Mouse (Mus musculus) liver, embryonic 11.5 days (tissue): ENCODE data around the gene Dact3. TPM values are rescaled to one million over a fixed set of nuclear protein-coding genes. Genes with fewer than 3 reads are reported as not detected.
A peak's percentile ranks its signal among the peaks of the same experiment; 100 is the strongest.

Experiments
- ATAC-seq: fragments of 200-750 bp; cut with Nextera tagmentation; replicated peaks from 2 replicates; pipeline ENCODE4 v1.8.0; 2017; ENCODE audit warnings: moderate number of reproducible peaks, mild to moderate bottlenecking, moderate TSS enrichment, moderate library complexity; ENCODE audit not compliant: low FRiP score
- DNase-seq: peaks from one replicate; pipeline ENCODE4 v3.0.0-alpha.2; 2017; ENCODE audit warnings: low spot score
- H3K27ac ChIP-seq: fragments of 300-500 bp; sonication (generic); 2 replicates; pipeline ENCODE4 v1.5.1; 2014; ENCODE audit warnings: mild to moderate bottlenecking, low read depth, low read length, control low read depth
- H3K27me3 ChIP-seq: fragments of 300-500 bp; sonication (generic); replicated peaks from 2 replicates; pipeline ENCODE4 v1.6.1; 2014; ENCODE audit warnings: low read length, mixed read lengths; ENCODE audit not compliant: control insufficient read depth, insufficient read depth
- H3K36me3 ChIP-seq: fragments of 300-500 bp; sonication (generic); 2 replicates; pipeline ENCODE4 v1.6.1; 2014; ENCODE audit warnings: mild to moderate bottlenecking, low read length, moderate library complexity, mixed read lengths; ENCODE audit not compliant: control insufficient read depth, insufficient read depth
- H3K4me1 ChIP-seq: fragments of 300-500 bp; sonication (generic); replicated peaks from 2 replicates; pipeline ENCODE4 v1.6.1; 2014; ENCODE audit warnings: low read length, mixed read lengths; ENCODE audit not compliant: control insufficient read depth, insufficient read depth
- H3K4me2 ChIP-seq: fragments of 300-500 bp; sonication (generic); 2 replicates; pipeline ENCODE4 v1.6.1; 2014; ENCODE audit warnings: mild to moderate bottlenecking, control low read depth, moderate library complexity
- H3K4me3 ChIP-seq: fragments of 300-500 bp; sonication (generic); 2 replicates; pipeline ENCODE4 v1.5.1; 2014; ENCODE audit warnings: low read depth, low read length, control low read depth
- H3K9ac ChIP-seq: fragments of 300-500 bp; sonication (generic); 2 replicates; pipeline ENCODE4 v1.6.1; 2014; ENCODE audit warnings: low read depth, low read length, control low read depth
- H3K9me3 ChIP-seq: fragments of 300-500 bp; sonication (generic); 2 replicates; pipeline ENCODE4 v1.6.1; 2016; ENCODE audit warnings: low read length, inconsistent platforms, mixed read lengths; ENCODE audit not compliant: control insufficient read depth
- WGBS: fragments of 180-500 bp; shearing (Covaris S2); extraction: QIAGEN DNeasy Blood & Tissue Kit; methylation state at CpG from one replicate; pipeline ENCODE4 v1.1.7; 2014; 5-methylcytosine and 5-hydroxymethylcytosine counted together
- polyA plus RNA-seq: library from polyadenylated mRNA; unstranded; fragments of >200 nt; fragmentation: Nextera tagmentation; extraction: Ambion mirVana; gene quantifications from 2 replicates; pipeline ENCODE4 v1.2.1, GENCODE M21; 2014

Gene Dact3
- polyA plus RNA-seq, 1 experiment from 2014 or later = 2.5 TPM

GRCm38 (mm10) chr7:16872478-16872877 lies 2.6 kb upstream of the Dact3 start:
- Histone ChIP-seq H3K4me1 (peaks cover 18% of the 10 kb centered on the region), H3K4me2 (no peak overlapping the region), H3K9me3 (no peaks in the 10 kb centered on the region), H3K27ac (no peak overlapping the region), H3K4me3 (no peak overlapping the region), H3K9ac (no peak overlapping the region), H3K36me3 (no peaks in the 10 kb centered on the region), H3K27me3 (peaks cover 12% of the 10 kb centered on the region)
- DNase-seq (no peak), ATAC-seq (no peak)
- 90% methylated on average over 9 of the region's 9 CpGs for WGBS

- H3K36me3 ChIP-seq = no peaks in the 10 kb centered on the region
- H3K4me3 ChIP-seq = no peak overlapping the region
- no peak overlapping the region for H3K9ac ChIP-seq
- ATAC-seq (no peak), DNase-seq (no peak)
- peaks cover 18% of the 10 kb centered on the region for H3K4me1 ChIP-seq
- H3K4me2 ChIP-seq = no peak overlapping the region
- no peak overlapping the region for H3K27ac ChIP-seq
- 84% methylated on average over 4 of the region's 4 CpGs for WGBS
- no peaks in the 10 kb centered on the region for H3K9me3 ChIP-seq
- H3K27me3 ChIP-seq = peaks cover 12% of the 10 kb centered on the region
Observed at GRCm38 (mm10) chr7:16873392-16873791, 1.7 kb upstream of the Dact3 start.

- H3K4me1 ChIP-seq = peaks cover 18% of the 10 kb centered on the region
- H3K4me3 ChIP-seq = peak overlapping the region; percentile 41
- WGBS = 4% methylated on average over 17 of the region's 17 CpGs
- H3K27ac ChIP-seq = peak overlapping the region; percentile 51
- H3K9ac ChIP-seq = peak overlapping the region; percentile 34; the same call in 1 of the 2 replicates
- peak overlapping the region; percentile 87 for H3K4me2 ChIP-seq
- peaks cover 12% of the 10 kb centered on the region for H3K27me3 ChIP-seq
- ATAC-seq = no peak
- no peaks in the 10 kb centered on the region for H3K9me3 ChIP-seq
- DNase-seq = peak; percentile 63
- H3K36me3 ChIP-seq = 0 out of 2 replicates have a peak, but pooled peaks cover 3% of the 10 kb centered on the region
Observed at GRCm38 (mm10) chr7:16874190-16874589, 927 bp upstream of the Dact3 start.

GRCm38 (mm10) chr7:16874756-16875309 lies 284 bp upstream of the Dact3 start:
- Histone ChIP-seq H3K27me3 (peaks cover 12% of the 10 kb centered on the region), H3K36me3 (0 out of 2 replicates have a peak, but pooled peaks cover 3% of the 10 kb centered on the region), H3K4me1 (peaks cover 18% of the 10 kb centered on the region), H3K9ac (peak overlapping the region; percentile 34; the same call in 1 of the 2 replicates), H3K4me3 (peak overlapping the region; percentile 69), H3K4me2 (peak overlapping the region; percentile 98), H3K27ac (peak overlapping the region; percentile 51), H3K9me3 (no peaks in the 10 kb centered on the region)
- DNase-seq (peak; percentile 100), ATAC-seq (peak; percentile 98)
- WGBS = under 1% methylated on average over 33 of the region's 33 CpGs

GRCm38 (mm10) chr7:16875326-16875725 lies 209 bp downstream of the Dact3 start:
- Histone ChIP-seq H3K4me3 (peak overlapping the region; percentile 69), H3K9me3 (no peaks in the 10 kb centered on the region), H3K4me1 (peaks cover 22% of the 10 kb centered on the region), H3K9ac (peak overlapping the region; percentile 71), H3K36me3 (0 out of 2 replicates have a peak, but pooled peaks cover 3% of the 10 kb centered on the region), H3K4me2 (peak overlapping the region; percentile 98), H3K27me3 (peaks cover 12% of the 10 kb centered on the region), H3K27ac (peak overlapping the region; percentile 48)
- DNase-seq (no peak), ATAC-seq (peak; percentile 44; the same call in 1 of the 2 replicates)
- under 1% methylated on average over 40 of the region's 42 CpGs for WGBS

GRCm38 (mm10) chr7:16876006-16876405 lies 889 bp downstream of the Dact3 start:
- no peak for ATAC-seq
- 14% methylated on average over 11 of the region's 11 CpGs for WGBS
- H3K36me3 ChIP-seq = 0 out of 2 replicates have a peak, but pooled peaks cover 3% of the 10 kb centered on the region
- peak overlapping the region; percentile 98 for H3K4me2 ChIP-seq
- H3K9ac ChIP-seq = peak overlapping the region; percentile 71; the same call in 1 of the 2 replicates
- H3K4me3 ChIP-seq = peak overlapping the region; percentile 69
- H3K4me1 ChIP-seq = peaks cover 26% of the 10 kb centered on the region
- H3K9me3 ChIP-seq = no peaks in the 10 kb centered on the region
- no peak for DNase-seq
- H3K27me3 ChIP-seq = peaks cover 12% of the 10 kb centered on the region
- H3K27ac ChIP-seq = peak overlapping the region; percentile 48

- DNase-seq (peak; percentile 46), ATAC-seq (no peak)
- H3K9ac ChIP-seq = 0 out of 2 replicates have a peak overlapping the region, but pooled peaks have one; percentile 21
- peak overlapping the region; percentile 98 for H3K4me2 ChIP-seq
- H3K4me1 ChIP-seq = peaks cover 26% of the 10 kb centered on the region
- H3K36me3 ChIP-seq = 0 out of 2 replicates have a peak, but pooled peaks cover 3% of the 10 kb centered on the region
- H3K4me3 ChIP-seq = peak overlapping the region; percentile 69
- 5% methylated on average over 13 of the region's 13 CpGs for WGBS
- peaks cover 12% of the 10 kb centered on the region for H3K27me3 ChIP-seq
- peak overlapping the region; percentile 21; the same call in 1 of the 2 replicates for H3K27ac ChIP-seq
- no peaks in the 10 kb centered on the region for H3K9me3 ChIP-seq
Observed at GRCm38 (mm10) chr7:16876608-16877007, 1.5 kb downstream of the Dact3 start.

- DNase-seq (no peak), ATAC-seq (no peak)
- Histone ChIP-seq H3K36me3 (0 out of 2 replicates have a peak, but pooled peaks cover 3% of the 10 kb centered on the region), H3K9me3 (no peaks in the 10 kb centered on the region), H3K4me2 (no peak overlapping the region), H3K4me3 (no peak overlapping the region), H3K27ac (no peak overlapping the region), H3K4me1 (peaks cover 26% of the 10 kb centered on the region), H3K27me3 (peaks cover 14% of the 10 kb centered on the region), H3K9ac (no peak overlapping the region)
- 77% methylated on average over 3 of the region's 3 CpGs for WGBS
Observed at GRCm38 (mm10) chr7:16877717-16878116, 2.6 kb downstream of the Dact3 start.
